Mouse (Mus musculus) cerebellum, adult 2 months (tissue): ENCODE data around the gene Eif3a.

Experiments
- CTCF ChIP-seq: fragments of 200-500 bp; IDR thresholded peaks from 2 replicates; pipeline ENCODE4 v1.5.1; 2011; ENCODE audit warnings: low read depth, mild to moderate bottlenecking, control low read depth, low read length, moderate library complexity, borderline replicate concordance; ENCODE audit not compliant: insufficient read depth
- POLR2A ChIP-seq: fragments of 200-500 bp; IDR thresholded peaks from 2 replicates; pipeline ENCODE4 v1.6.1; 2011; ENCODE audit warnings: low read length, control low read depth, borderline replicate concordance; ENCODE audit not compliant: insufficient read depth

- TF ChIP-seq CTCF (no peak), POLR2A (no peak)
These were observed 9.6 kb upstream of the Eif3a start for GRCm38 (mm10) chr19:60799867-60800569.
